Mouse (Mus musculus): ENCODE measurements around the gene Plekha7.

DNA sequence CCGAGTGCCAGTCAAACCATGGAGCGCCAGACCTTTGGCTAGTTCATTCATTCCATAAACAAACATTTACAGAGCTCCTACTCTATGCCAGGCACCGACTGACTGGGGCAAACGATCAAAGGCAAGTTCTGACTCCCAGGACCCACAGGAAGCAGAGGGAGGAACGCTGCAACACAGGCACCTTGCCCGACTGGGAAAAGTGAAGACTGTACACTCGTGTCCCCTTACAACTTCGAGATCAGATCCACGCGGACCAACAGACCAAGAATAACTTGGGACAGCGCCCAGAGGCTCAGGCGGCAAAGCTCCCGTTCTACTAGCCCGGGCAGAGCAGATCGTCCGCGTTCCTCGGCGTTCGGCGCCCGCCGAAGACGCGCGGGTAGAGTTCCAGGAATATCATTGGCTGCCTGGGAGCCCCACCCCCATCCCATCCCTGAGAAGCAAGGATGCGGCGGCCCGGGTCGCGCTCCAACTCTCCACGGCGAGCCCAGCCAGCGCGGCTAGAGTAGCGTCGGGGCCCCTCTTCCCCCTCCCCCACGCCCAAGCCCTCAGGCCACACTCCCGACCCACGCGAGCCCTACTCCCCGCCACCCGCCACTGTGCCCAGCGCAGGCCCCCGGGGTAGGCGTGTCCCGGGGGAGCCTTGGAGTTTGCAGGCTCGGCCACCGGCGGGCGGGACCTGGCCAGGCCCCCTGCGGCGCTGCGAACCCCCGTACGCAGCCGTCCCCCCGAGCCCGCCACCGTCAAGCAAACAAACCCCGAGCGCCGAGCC is 891 bp downstream of the Plekha7 start:
- TF ChIP-seq CTCF (IDR thresholded peaks at IDR 0.05; ENCODE audit: borderline replicate concordance, control insufficient read depth, extremely low read depth, insufficient read depth, low read length, poor library complexity) (no peak), POLR2A (IDR thresholded peaks at IDR 0.05; ENCODE audit: control insufficient read depth, extremely low read depth, insufficient read depth, low read length, poor library complexity) (no peak)

Measured in thymus, adult 2 months (tissue).